Mouse (Mus musculus) heart, embryonic 10.5 days (tissue): ENCODE data around the gene Adipor1. TPM values are rescaled to one million over a fixed set of nuclear protein-coding genes. Genes with fewer than 3 reads are reported as not detected.

Source experiments
- DNase-seq: peaks from one replicate; pipeline ENCODE4 v3.0.0-alpha.2; 2017; ENCODE audit warnings: low spot score
- H3K27ac ChIP-seq: fragments of 300-500 bp; sonication (generic); 2 replicates; pipeline ENCODE4 v1.5.1; 2016; ENCODE audit warnings: mild to moderate bottlenecking
- H3K27me3 ChIP-seq: fragments of 300-500 bp; sonication (generic); 2 replicates; pipeline ENCODE4 v1.6.1; 2016; ENCODE audit warnings: mild to moderate bottlenecking; ENCODE audit not compliant: poor library complexity, insufficient read depth, severe bottlenecking
- H3K36me3 ChIP-seq: fragments of 300-500 bp; sonication (generic); 2 replicates; pipeline ENCODE4 v1.6.1; 2016; ENCODE audit warnings: mild to moderate bottlenecking, moderate library complexity
- H3K4me1 ChIP-seq: fragments of 300-500 bp; sonication (generic); 2 replicates; pipeline ENCODE4 v1.6.1; 2016; ENCODE audit warnings: mild to moderate bottlenecking
- H3K4me3 ChIP-seq: fragments of 300-500 bp; sonication (generic); 2 replicates; pipeline ENCODE4 v1.5.1; 2016; ENCODE audit warnings: mild to moderate bottlenecking, moderate library complexity
- H3K9me3 ChIP-seq: fragments of 300-500 bp; sonication (generic); 2 replicates; pipeline ENCODE4 v1.6.1; 2016; ENCODE audit warnings: mild to moderate bottlenecking, moderate library complexity
- WGBS: fragments of 180-500 bp; shearing (Covaris S2); methylation state at CpG from one replicate; pipeline ENCODE4 v1.1.7; 2016; 5-methylcytosine and 5-hydroxymethylcytosine counted together
- polyA plus RNA-seq: library from polyadenylated mRNA; unstranded; fragments of >200 nt; fragmentation: Nextera tagmentation; extraction: Ambion mirVana; gene quantifications from 2 replicates; pipeline ENCODE4 v1.2.1, GENCODE M21; 2016

Gene Adipor1
- polyA plus RNA-seq, 1 experiment from 2014 or later = 91.3 TPM

GRCm38 (mm10) chr1:134458139-134458727 is 43.1 kb downstream of the Adipor1 start:
- DNase-seq = no peak
- H3K9me3 ChIP-seq = no peaks in the 10 kb centered on the region
- H3K4me3 ChIP-seq = no peak overlapping the region
- H3K36me3 ChIP-seq = peaks cover 43% of the 10 kb centered on the region
- H3K27me3 ChIP-seq = no peaks in the 10 kb centered on the region
- 92% methylated on average over 7 of the region's 7 CpGs for WGBS
- H3K4me1 ChIP-seq = peaks cover 5% of the 10 kb centered on the region
- no peak overlapping the region for H3K27ac ChIP-seq

GRCm38 (mm10) chr1:134460294-134461284 is 45.4 kb downstream of the Adipor1 start:
- H3K4me3 ChIP-seq = no peak overlapping the region
- peaks cover 5% of the 10 kb centered on the region for H3K4me1 ChIP-seq
- H3K27ac ChIP-seq = no peak overlapping the region
- H3K9me3 ChIP-seq = no peaks in the 10 kb centered on the region
- no peak for DNase-seq
- no peaks in the 10 kb centered on the region for H3K27me3 ChIP-seq
- peaks cover 60% of the 10 kb centered on the region for H3K36me3 ChIP-seq
- 93% methylated on average over 1 of the region's 1 CpGs for WGBS

Other genes starting within 250 kb of the Adipor1 start
- 0.87 and 1.1 TPM in 2 replicates for gene Chil1, start 233.2 kb upstream of the Adipor1 start, polyA plus RNA-seq
- 0.33 and 0.43 TPM in 2 replicates for gene Mybph, start 221.9 kb upstream of the Adipor1 start, polyA plus RNA-seq
- gene Adora1, start 179.9 kb upstream of the Adipor1 start, polyA plus RNA-seq = 8.0 and 8.1 TPM in 2 replicates
- gene Myog, start 125.4 kb upstream of the Adipor1 start, polyA plus RNA-seq = 0.86 and 2.3 TPM in 2 replicates
- gene Ppfia4, start 82.5 kb upstream of the Adipor1 start, polyA plus RNA-seq = 8.5 and 16.0 TPM in 2 replicates
- gene Tmem183a, start 53.4 kb upstream of the Adipor1 start, polyA plus RNA-seq = 81.9 and 95.9 TPM in 2 replicates
- not detected in 2 replicates for gene 4933406M09Rik, start 29.4 kb upstream of the Adipor1 start, polyA plus RNA-seq
- 37.4 and 42.2 TPM in 2 replicates for gene Cyb5r1, start 9.8 kb upstream of the Adipor1 start, polyA plus RNA-seq
- gene Klhl12, start 40.2 kb downstream of the Adipor1 start, polyA plus RNA-seq = 23.8 and 25.1 TPM in 2 replicates
- gene Rabif, start 79.3 kb downstream of the Adipor1 start, polyA plus RNA-seq = 37.9 and 40.3 TPM in 2 replicates
- not detected in 2 replicates for gene Mgat4e, start 134.3 kb downstream of the Adipor1 start, polyA plus RNA-seq
- gene Kdm5b, start 144.8 kb downstream of the Adipor1 start, polyA plus RNA-seq = 28.9 and 42.5 TPM in 2 replicates
- gene Syt2, start 231.3 kb downstream of the Adipor1 start, polyA plus RNA-seq = 0.12 and 0.29 TPM in 2 replicates